Mouse (Mus musculus): ENCODE results near the gene Kcne1.

Gene Kcne1

DNA sequence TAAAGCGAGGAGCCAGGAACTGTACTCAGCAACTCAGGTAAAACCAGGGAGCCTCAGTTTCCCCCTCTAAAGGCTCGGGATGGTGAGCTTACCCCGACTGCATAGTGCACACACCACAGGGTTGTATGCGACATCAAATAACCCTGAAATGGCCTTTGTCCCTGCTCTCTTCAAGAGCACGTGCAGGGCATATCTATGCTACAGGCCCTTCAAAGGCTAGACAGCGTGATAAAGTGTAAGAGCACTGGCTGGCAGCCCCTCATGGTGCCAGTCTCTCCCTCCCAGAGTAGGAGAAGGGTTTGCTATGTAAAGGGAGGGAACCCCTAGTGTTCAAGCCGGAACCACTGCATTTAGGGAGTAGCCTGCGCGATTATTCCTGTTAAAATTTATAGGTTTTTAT, 2.2 kb downstream of the Kcne1 start:
- DNase-seq (ENCODE audit: inconsistent ontology term), result no peak

DNA sequence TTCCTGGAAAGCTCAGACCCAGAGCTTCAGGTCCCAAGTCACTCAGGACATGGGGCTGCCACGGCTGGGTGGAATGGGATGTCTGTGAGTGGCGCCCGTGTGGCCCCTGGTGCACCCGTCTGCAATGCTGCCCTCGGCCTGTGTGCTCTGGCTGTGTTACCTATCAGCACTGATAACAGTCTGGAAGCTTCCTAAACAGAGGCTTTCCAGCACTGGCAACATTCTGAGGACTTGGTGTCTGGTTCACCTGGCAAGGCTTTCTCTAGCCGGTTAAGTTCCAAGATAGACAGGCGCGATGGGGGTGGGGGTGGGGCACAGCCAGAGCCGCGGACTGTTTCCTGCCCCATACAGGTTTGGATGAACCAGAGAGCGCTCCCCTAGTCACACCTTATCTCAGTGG, 3.3 kb downstream of the Kcne1 start:
- no peak for DNase-seq (ENCODE audit: inconsistent ontology term)

- peak; percentile 46 for DNase-seq (ENCODE audit: inconsistent ontology term)
These were observed 3.9 kb downstream of the Kcne1 start for GRCm38 (mm10) chr16:92355366-92355765.

DNA sequence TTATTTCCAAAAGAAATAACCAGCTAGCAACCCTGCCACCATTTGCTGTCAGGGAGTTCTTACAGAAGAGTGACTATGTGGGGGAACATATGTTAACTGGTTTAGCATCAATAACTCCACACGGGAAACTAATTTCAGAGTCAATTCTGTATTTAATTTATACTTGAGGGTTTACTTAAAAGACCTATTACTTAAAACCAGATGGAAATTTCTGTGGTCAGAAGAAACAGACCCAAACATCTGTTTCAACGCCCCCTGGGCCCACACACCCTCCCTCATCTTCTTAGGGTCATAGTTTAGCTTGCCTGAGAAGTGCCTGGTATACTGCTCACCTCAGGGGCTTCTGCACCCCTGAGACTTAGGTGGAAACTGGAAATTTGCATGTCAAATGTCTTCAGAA, 5.4 kb downstream of the Kcne1 start:
- no peak for DNase-seq (ENCODE audit: inconsistent ontology term)

DNA sequence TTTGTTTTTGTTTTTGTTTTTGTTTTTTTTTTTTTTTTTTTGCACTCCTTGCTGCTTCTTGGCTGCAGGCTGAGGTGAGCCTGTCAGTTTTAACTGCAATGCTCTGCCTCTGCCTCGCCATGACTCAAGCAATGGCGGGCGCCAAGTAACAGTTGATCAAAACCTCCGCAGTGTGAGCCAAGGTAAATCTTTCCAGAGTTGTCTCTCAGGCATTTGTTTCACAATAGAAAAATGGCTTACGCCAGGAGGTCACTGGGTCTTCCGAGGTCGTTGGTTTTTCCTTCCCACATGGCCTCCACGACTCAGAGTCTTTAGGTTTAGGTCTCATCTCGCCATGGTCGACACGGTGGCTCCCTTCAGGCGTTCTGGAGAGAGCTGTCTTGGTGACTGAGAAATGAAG, 6.0 kb downstream of the Kcne1 start:
- no peak for DNase-seq (ENCODE audit: inconsistent ontology term)

DNA sequence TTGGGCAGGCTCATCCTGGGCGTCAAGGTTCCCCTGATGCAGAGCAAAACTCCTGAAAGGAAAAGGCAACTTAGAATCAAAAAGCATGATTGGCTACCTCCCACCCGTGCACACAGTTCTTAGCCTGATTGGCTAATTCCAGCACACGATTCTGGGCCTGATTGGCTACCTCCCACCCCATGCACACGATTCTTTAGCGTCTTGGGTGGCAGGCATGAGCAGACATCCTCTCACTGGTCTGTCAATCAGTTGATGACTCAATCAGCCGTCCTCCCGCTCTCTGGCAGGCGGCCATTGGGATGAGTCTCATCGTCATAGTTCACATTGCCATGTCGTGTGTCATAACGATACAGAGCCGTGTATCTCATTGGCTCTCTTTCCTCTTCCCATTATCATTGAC, 10.3 kb downstream of the Kcne1 start:
- peak; percentile 95 for DNase-seq (ENCODE audit: inconsistent ontology term)

DNA sequence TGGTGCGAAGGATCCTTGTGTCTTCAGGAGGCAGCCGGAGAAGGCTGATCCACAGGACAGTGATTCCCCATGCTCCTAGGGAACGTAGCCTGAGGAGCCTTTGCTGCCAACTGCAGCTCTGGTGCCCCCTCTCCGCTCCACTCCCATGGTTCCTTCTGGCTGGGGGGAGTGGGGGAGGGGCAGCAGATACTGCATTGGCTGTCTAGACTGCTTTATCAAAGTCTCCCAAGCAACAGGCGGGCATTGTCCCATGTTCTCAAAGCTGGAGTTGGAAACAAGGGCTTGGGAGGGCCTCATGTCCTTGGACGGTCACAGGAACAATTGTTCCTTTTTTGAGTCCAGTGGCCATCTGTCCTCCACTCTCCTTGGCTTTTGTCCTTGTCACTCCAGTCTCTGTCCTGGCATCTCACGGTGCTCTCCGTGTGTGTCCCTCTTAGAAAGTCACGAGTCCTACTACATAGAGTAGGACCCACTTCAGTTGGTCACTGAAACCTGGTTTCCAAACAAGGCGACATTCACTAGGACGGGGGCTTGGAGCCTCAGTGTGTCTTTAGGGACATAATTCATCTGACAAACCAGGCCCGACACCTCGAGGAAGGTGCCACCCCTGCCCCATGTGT, 12.9 kb downstream of the Kcne1 start:
- no peak for DNase-seq (ENCODE audit: inconsistent ontology term)

- DNase-seq (ENCODE audit: inconsistent ontology term), result no peak
These were observed 14.1 kb downstream of the Kcne1 start for GRCm38 (mm10) chr16:92345177-92345576.

DNA sequence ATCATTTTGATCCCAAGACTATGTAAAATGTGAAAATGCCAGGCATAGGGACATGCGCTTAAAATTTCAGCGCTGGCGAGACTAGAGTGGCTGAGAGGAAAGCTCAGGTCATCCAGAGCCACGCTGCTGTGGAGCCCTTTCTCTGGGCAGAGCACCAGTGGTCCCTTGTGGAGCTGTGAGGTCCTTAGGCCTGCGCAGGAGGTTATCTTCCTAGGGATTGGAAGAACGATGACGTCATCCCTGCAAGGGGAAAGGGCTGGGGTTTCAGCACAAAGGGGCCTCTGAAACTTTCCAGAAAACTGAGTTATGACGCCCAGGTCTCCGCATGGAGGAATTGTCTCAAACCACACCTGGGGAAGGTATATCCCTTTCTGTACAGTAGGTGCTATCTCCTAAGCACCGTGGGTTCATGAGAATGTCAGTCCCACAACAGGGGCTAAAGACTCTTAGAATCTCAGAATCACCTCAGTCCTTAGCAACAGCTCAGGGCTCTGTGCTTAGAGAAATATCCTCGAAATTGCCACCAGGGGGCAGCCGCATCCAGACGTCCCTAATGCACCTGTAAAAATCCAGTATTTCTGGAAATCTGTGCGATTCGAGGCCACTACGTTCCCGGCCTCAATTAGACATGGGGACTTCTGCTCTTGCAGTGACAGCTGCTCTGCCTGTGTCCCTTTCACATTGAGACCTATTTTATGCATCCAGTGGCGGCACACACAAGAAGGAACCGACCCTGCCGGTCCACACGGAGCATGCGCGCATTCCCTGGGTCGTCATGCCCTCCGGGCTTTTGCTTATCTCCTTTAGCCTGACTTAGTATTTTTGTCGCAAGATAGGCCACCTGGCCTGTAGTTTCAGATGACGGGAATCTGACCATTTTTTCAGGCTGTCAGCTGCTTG, 18.4 kb downstream of the Kcne1 start:
- peak; percentile 77 for DNase-seq (ENCODE audit: inconsistent ontology term)

GRCm38 (mm10) chr16:92336280-92336679, 23.0 kb downstream of the Kcne1 start:
- peak; percentile 75 for DNase-seq (ENCODE audit: inconsistent ontology term)

DNA sequence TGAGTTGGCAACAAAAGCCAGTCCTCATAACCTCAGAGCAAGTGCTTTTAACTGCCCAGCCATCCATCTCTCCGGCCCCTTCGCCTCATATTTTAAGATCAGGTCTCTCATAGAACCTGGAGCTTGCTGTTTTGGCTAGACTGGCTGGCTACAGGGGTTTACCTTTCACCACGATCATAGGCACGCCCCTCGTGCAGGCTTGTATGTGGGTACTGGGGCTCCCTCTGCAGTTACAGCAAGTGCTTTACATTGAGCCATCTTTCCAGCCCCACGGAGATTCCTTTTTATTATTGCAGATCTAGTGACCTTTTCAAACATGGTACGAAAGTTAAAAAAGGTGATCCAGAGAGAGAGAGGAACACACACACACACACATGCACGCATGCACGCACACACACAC, 24.7 kb downstream of the Kcne1 start:
- DNase-seq (ENCODE audit: inconsistent ontology term), result no peak

DNA sequence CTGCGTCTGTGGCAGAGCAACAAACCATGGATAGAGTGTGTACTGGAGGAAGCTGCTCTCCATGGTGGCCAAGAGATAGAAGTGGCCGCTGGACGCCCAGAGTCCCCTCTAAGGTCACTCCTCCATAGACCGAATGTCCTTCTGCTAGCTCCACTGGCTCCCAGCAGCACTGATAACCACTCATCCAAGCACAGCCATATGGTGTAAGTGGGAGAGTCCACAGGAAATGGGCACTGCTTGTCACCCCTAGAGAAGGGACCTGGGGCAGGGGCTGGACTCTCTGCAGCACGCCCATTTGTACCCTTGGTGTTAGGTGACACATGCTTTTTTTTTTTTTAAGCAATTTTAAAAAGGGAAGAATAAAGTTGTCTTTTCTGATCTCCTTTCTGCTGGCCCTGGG, 28.3 kb downstream of the Kcne1 start:
- no peak for DNase-seq (ENCODE audit: inconsistent ontology term)

GRCm38 (mm10) chr16:92327911-92328310, 31.4 kb downstream of the Kcne1 start:
- no peak for DNase-seq (ENCODE audit: inconsistent ontology term)

GRCm38 (mm10) chr16:92325062-92325406, 34.2 kb downstream of the Kcne1 start:
- DNase-seq (ENCODE audit: inconsistent ontology term), result no peak

- DNase-seq (ENCODE audit: inconsistent ontology term), result no peak
These were observed 34.8 kb downstream of the Kcne1 start for GRCm38 (mm10) chr16:92324309-92325061.

GRCm38 (mm10) chr16:92321341-92321740, 37.9 kb downstream of the Kcne1 start, which contains the start of gene Fam243:
Gene Fam243, minus strand, starts transcription at chr16:92321441.
- no peak for DNase-seq (ENCODE audit: inconsistent ontology term)

GRCm38 (mm10) chr16:92320361-92320760, 38.9 kb downstream of the Kcne1 start:
- DNase-seq (ENCODE audit: inconsistent ontology term), result no peak

DNA sequence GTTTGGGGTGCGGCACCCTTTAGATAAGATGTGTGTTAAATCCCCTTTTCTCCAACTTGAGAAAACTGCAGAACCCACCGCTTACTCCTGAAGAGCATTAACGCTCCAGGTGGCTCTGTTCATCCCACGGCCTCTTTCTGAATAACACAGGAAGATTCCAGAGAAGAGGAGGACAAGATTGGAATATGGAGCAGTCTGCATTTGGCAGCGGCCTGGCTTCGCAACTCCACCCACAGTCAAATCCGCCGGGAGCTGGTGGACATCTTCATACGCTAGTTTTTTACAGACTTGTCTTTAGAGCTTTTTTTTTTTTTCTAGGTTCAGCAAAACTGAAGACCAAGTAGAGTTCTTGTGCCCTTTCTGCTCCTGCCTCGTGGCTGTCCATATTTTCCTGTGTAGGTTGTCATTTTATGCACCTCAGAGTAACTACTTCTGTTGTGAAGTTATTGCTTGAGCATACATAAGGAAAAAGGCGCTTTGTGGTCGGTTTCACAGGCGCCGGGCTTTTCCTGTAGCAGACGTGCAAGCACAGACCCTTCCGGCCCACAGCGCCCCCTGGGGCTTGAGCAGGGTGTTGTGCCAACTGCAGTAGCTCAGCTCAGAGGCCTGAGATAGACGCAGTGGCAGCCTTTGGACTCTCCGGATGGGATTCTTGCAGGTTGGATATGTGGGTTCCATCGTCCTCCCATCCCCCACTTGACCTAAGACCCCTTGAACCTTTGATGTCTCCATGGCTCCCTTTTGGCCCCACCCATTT, 39.7 kb downstream of the Kcne1 start:
- no peak for DNase-seq (ENCODE audit: inconsistent ontology term)

DNA sequence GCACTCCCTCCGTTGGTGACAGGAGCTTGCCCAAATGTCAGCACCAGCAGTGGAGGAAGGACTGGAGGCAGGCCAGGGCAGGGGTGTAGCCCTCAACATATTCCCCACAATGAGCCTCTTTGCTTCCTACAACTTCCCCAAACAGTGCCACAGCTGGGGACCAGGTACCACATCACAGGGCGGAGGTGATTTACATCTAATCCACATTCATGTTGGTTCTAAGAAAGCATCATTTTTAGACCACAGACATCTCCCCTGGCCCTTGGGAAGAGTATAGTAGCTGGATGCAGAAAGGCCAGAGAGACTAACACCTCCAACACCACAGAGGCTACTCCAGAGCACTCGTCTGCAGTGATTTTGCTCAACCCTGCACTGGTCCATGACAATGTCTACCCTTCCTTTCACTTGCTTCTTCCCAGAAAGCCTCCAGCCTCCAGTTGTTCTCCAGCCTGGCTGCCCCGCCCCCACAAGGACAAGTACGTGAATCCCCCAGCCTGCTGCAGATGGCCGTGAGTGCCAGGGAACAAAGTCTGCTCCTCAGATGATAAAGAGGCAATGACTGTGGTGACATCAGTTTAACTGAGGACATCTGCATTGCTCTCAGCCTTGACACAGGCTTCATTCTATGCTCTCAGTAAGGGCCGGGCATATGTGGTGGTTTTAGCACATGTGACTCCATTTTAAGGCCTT, 43.1 kb downstream of the Kcne1 start:
- DNase-seq (ENCODE audit: inconsistent ontology term), result no peak

GRCm38 (mm10) chr16:92313953-92314741, 45.1 kb downstream of the Kcne1 start:
- peak; percentile 60 for DNase-seq (ENCODE audit: inconsistent ontology term)

Data from Muller cell, postnatal 12 days (primary cell).